Mouse (Mus musculus): ENCODE measurements around the gene Olfr711. TPM values are rescaled to one million over a fixed set of nuclear protein-coding genes. Genes with fewer than 3 reads are reported as not detected.
"Not testable (repeated sequence)": the region's sequence is repeated elsewhere in the genome, so short reads cannot be mapped to it uniquely, and the experiment has no call there.

The Olfr711 gene
- total RNA-seq (2017), result not detected in 2 replicates

DNA sequence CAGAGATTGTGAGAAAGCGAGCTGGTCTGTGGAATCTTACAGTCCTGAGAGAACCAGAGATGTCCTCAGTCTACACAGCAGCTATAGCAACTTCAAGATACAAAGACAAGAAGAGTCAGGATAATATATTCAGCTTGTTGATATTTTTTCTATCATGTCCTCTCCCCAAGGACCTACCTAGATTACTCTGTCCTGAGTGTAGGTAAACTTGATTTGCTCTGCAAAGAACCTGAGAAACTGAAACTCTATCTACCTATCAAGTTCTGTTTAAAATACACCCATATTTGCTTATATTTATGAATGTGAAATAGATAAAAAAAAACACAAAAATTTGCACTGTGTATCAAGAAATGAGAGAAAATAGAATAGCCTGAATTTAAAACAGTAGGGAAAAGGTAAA, at the start of gene Olfr711:
Gene Olfr711, minus strand, starts transcription at position 101 of the 400 bp plus-strand sequence.
- no peak for ATAC-seq (replicated peaks in 1 of 2; ENCODE audit: insufficient read depth in 1 of 2, low FRiP score in 2 of 2, low TSS enrichment in 1 of 2, low read depth in 1 of 2, poor library complexity in 2 of 2, severe bottlenecking in 2 of 2)

DNA sequence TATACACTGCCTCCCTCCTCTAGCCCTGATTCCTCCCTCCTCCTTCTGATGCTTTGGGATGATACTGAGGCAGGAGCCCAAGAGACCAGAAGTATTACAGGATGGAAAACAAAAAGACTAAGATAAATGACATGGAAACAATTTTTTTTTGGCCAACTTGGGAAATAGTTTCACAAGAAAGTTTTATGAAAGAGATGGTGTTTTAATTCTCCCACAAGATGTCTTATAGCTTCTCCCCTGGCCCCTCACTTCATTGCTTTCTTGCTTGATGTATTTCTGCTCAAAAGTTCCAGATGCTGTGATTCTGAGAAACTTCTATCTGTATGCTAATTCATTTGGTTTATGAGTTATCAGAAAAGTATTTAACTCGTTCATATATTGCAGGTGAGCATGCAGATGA, 30.7 kb upstream of the Olfr711 start, which contains the start of gene Olfr2:
Gene Olfr2, minus strand, starts transcription at position 101 of the 400 bp plus-strand sequence.
- no peak for ATAC-seq (replicated peaks in 1 of 2; ENCODE audit: insufficient read depth in 1 of 2, low FRiP score in 2 of 2, low TSS enrichment in 1 of 2, low read depth in 1 of 2, poor library complexity in 2 of 2, severe bottlenecking in 2 of 2)

DNA sequence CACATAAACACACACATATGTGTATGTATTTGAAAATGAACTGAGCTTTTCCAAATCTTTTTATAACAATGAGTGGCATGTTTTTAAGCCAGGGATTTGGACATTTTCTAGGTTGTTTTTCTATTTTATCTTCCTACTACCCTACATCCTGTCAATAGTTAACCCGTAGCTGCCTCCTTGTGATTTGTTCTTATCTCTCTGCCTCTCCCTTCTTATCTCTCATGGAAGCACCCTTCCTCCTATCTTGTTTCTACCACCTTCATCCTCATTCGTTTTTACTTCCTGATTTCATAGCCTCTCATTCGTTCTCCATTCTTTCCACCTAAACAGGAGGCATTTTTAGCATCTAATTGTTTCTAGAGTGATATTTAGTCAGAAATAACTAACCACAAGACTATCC, 28.9 kb upstream of the Olfr711 start:
- ATAC-seq (replicated peaks in 1 of 2; ENCODE audit: insufficient read depth in 1 of 2, low FRiP score in 2 of 2, low TSS enrichment in 1 of 2, low read depth in 1 of 2, poor library complexity in 2 of 2, severe bottlenecking in 2 of 2), result no peak

DNA sequence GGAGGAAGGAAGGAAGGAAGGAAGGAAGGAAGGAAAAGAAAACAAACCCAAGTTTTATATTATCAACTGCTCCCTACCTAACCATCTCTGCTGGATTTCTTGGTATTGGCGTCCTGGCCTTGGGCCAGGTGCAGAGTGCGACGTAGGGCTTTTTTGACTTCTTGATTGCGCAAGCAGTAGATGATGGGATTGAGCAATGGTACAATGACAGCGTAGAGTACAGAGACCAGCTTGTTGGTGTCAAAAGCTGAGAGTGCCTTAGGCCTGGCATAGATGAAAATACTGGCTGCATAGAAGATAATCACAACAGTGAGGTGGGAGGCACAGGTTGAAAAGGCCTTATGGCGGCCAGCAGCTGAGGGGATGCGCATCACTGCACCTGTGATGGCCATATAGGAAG, 25.5 kb upstream of the Olfr711 start:
- ATAC-seq (replicated peaks in 1 of 2; ENCODE audit: insufficient read depth in 1 of 2, low FRiP score in 2 of 2, low TSS enrichment in 1 of 2, low read depth in 1 of 2, poor library complexity in 2 of 2, severe bottlenecking in 2 of 2), result no peak

DNA sequence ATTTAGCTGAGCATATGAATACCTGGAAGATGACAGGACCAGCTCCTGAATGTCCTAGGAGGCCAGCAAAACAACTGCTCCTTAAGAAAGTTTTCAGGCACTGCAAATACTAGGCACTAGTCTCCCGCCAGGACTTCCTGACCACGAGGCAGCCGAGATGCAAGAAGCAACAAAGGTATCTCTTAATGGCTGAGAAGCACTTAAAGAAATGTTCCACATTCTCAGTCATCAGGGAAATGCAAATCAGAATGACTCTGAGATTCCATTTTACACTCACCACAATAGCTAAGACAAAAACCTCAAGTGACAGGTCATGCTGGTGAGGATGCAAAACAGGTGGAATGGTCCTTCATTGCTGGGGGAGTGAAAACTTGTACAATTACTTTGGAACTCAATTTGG, 10.0 kb upstream of the Olfr711 start:
- no peak for ATAC-seq (replicated peaks in 1 of 2; ENCODE audit: insufficient read depth in 1 of 2, low FRiP score in 2 of 2, low TSS enrichment in 1 of 2, low read depth in 1 of 2, poor library complexity in 2 of 2, severe bottlenecking in 2 of 2)

DNA sequence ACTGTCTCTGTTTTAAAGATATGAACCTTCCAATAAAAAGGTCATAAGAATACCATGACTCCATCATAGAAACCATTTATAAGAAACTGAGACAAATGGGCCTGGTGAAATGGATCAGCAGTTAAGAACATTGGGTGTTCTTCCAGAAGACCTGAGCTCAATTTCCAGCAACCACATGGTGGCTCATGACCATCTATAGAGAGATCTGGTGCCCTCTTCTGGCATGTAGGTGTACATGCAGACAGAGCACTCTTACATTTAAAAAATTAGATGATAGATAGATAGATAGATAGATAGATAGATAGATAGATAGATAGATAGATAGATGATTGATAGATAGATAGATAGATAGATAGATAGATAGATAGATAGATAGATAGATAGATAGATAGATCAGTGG, 7.8 kb downstream of the Olfr711 start:
- ATAC-seq (replicated peaks in 1 of 2; ENCODE audit: insufficient read depth in 1 of 2, low FRiP score in 2 of 2, low TSS enrichment in 1 of 2, low read depth in 1 of 2, poor library complexity in 2 of 2, severe bottlenecking in 2 of 2), result not testable (repeated sequence)

DNA sequence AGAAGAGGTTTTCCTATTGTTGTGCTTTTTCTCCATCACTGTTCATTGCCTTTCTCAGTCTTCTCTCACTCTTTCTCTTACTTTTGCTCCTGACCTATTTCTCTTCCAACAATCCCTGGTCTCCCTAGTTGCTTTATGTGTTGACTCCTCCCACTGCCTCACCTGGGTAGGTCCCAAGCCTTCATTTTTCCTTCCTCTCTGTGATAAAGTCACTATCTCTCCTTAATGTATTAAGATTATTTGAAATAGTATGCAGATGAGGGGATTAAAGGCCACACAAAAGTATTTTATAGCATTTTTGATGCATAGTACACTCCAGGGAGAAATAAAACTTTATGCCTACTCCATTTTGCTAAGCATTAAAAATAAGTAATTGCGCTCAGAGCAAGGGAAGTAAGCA, 11.4 kb downstream of the Olfr711 start, which contains the start of gene Olfr6:
Gene Olfr6, minus strand, starts transcription at position 101 of the 400 bp plus-strand sequence.
- no peak for ATAC-seq (replicated peaks in 1 of 2; ENCODE audit: insufficient read depth in 1 of 2, low FRiP score in 2 of 2, low TSS enrichment in 1 of 2, low read depth in 1 of 2, poor library complexity in 2 of 2, severe bottlenecking in 2 of 2)

DNA sequence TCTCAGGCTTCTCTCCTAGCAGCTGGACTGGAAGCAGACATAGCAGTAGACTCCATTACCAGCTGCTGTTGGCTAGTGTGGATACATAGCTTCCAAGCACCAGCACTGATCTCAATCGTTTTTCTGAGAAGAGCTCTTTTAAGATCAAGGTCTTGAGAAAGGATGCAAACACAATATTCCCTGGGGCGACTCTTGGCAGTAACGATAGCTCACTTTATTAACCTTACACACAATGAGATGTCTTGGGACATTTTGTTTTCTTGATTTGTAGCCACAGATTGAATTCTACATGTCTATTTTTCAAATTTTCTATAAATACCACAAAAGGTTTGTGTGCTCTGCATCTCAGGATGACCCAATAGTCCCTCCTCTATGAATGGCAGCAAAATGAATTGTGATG, 27.0 kb downstream of the Olfr711 start, which contains the start of gene Olfr710:
Gene Olfr710, minus strand, starts transcription at position 101 of the 400 bp plus-strand sequence.
- ATAC-seq (replicated peaks in 1 of 2; ENCODE audit: insufficient read depth in 1 of 2, low FRiP score in 2 of 2, low TSS enrichment in 1 of 2, low read depth in 1 of 2, poor library complexity in 2 of 2, severe bottlenecking in 2 of 2), result no peak

DNA sequence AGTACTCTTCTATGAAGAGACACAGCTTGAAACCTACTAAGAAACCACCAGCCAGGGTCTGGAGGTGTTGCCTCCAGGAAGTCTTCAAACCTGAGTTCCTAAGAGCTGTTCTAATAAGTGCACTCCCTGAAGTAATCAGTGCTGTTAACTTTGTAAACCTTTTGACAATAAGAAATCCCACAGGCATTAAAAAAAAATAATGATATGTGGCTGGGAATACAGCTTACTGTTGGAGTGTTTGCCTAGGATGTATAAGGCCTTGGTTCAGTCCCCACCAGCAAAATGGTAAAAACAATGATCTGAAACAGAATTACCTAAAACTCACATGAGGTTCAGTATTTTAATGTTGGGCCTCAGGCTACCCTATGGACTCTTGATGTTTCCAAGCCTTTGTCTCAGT, 43.1 kb downstream of the Olfr711 start, which contains the start of gene Olfr709-ps1:
Gene Olfr709-ps1, minus strand, starts transcription at position 101 of the 400 bp plus-strand sequence.
- no peak for ATAC-seq (replicated peaks in 1 of 2; ENCODE audit: insufficient read depth in 1 of 2, low FRiP score in 2 of 2, low TSS enrichment in 1 of 2, low read depth in 1 of 2, poor library complexity in 2 of 2, severe bottlenecking in 2 of 2)

DNA sequence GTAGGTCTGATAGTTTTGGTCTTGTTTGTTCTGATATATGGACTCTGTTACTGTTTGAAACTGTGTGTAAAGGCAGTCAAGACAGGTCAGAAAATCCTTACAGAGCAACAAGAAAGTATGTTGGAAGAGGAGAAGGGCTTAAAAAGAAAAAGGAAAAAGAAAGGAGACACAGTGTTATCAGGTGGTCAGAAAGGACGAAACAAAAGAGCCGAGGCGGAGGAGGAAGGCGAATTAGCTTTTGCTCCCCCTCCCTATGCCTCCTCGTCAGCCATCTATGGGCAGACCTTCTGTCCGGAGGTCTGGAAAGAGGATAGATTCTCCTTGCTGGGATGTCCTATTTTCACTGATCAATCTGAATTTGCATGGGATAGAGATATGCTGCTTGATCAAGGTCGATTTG, 54.3 kb downstream of the Olfr711 start:
- ATAC-seq (replicated peaks in 1 of 2; ENCODE audit: insufficient read depth in 1 of 2, low FRiP score in 2 of 2, low TSS enrichment in 1 of 2, low read depth in 1 of 2, poor library complexity in 2 of 2, severe bottlenecking in 2 of 2), result not testable (repeated sequence)

Other genes starting within 250 kb of the Olfr711 start
- gene Olfr697, start 233.0 kb downstream of the Olfr711 start, total RNA-seq (2017), result not detected in 2 replicates
- gene Olfr698, start 220.1 kb downstream of the Olfr711 start, total RNA-seq (2017), result not detected in 2 replicates
- not detected in 2 replicates for gene Olfr699, start 182.3 kb downstream of the Olfr711 start, total RNA-seq (2017)
- gene Olfr700, start 166.6 kb downstream of the Olfr711 start, total RNA-seq (2017), result not detected in 2 replicates
- gene Olfr701, start 161.3 kb downstream of the Olfr711 start, total RNA-seq (2017), result not detected in 2 replicates
- not detected in 2 replicates for gene Olfr702, start 141.6 kb downstream of the Olfr711 start, total RNA-seq (2017)
- gene Olfr703, start 132.1 kb downstream of the Olfr711 start, total RNA-seq (2017), result not detected in 2 replicates
- gene Olfr704, start 112.3 kb downstream of the Olfr711 start, total RNA-seq (2017), result not detected in 2 replicates
- not detected in 2 replicates for gene Olfr705, start 98.6 kb downstream of the Olfr711 start, total RNA-seq (2017)
- gene Olfr706, start 87.3 kb downstream of the Olfr711 start, total RNA-seq (2017), result not detected in 2 replicates
- not detected in 2 replicates for gene Olfr707, start 74.2 kb downstream of the Olfr711 start, total RNA-seq (2017)
- not detected in 2 replicates for gene Olfr1532-ps1, start 67.5 kb downstream of the Olfr711 start, total RNA-seq (2017)
- not detected in 2 replicates for gene Olfr709-ps1, start 43.2 kb downstream of the Olfr711 start, total RNA-seq (2017)
- not detected in 2 replicates for gene Olfr710, start 27.1 kb downstream of the Olfr711 start, total RNA-seq (2017)
- not detected in 2 replicates for gene Olfr6, start 11.5 kb downstream of the Olfr711 start, total RNA-seq (2017)
- not detected in 2 replicates for gene Olfr2, start 30.6 kb upstream of the Olfr711 start, total RNA-seq (2017)
- gene Olfr713, start 55.7 kb upstream of the Olfr711 start, total RNA-seq (2017), result not detected in 2 replicates
- not detected in 2 replicates for gene Olfr714, start 95.5 kb upstream of the Olfr711 start, total RNA-seq (2017)
- not detected in 2 replicates for gene Olfr17, start 117.8 kb upstream of the Olfr711 start, total RNA-seq (2017)
- gene Olfr715b, start 134.9 kb upstream of the Olfr711 start, total RNA-seq (2017), result not detected in 2 replicates
- not detected in 2 replicates for gene Olfr715, start 155.6 kb upstream of the Olfr711 start, total RNA-seq (2017)
- gene Olfr716, start 162.9 kb upstream of the Olfr711 start, total RNA-seq (2017), result not detected in 2 replicates
- gene Nlrp14, start 191.5 kb upstream of the Olfr711 start, total RNA-seq (2017), result not detected in 2 replicates
- not detected in 2 replicates for gene Rbmxl2, start 234.0 kb upstream of the Olfr711 start, total RNA-seq (2017)